Mouse (Mus musculus): Measurements from ENCODE around the gene Mtus2. TPM values are rescaled to one million over a fixed set of nuclear protein-coding genes. Genes with fewer than 3 reads are reported as not detected.
"Not testable (repeated sequence)": the region's sequence is repeated elsewhere in the genome, so short reads cannot be mapped to it uniquely, and the experiment has no call there.

The Mtus2 gene
- polyA plus RNA-seq, 1 experiment from 2014 or later: 3.5 TPM

GRCm38 (mm10) chr5:148154727-148155126 lies 197.6 kb downstream of the Mtus2 start:
- no peak for DNase-seq (ENCODE audit: extremely low spot score, low spot score)
- H3K9me3 ChIP-seq: no peaks in the 10 kb centered on the region
- H3K27me3 ChIP-seq (ENCODE audit: poor library complexity, severe bottlenecking): no peaks in the 10 kb centered on the region
- H3K36me3 ChIP-seq (replicated peaks): no peaks in the 10 kb centered on the region
- peaks cover 27% of the 10 kb centered on the region for H3K4me1 ChIP-seq
- H3K27ac ChIP-seq: no peak overlapping the region
- H3K4me3 ChIP-seq: no peak overlapping the region
- WGBS: 89% methylated on average over 3 of the region's 3 CpGs

- 76% methylated on average over 8 of the region's 8 CpGs for WGBS
- H3K4me1 ChIP-seq: peaks cover 6% of the 10 kb centered on the region; the same call in 1 of the 2 replicates
- no peak overlapping the region for H3K27ac ChIP-seq
- H3K27me3 ChIP-seq (ENCODE audit: poor library complexity, severe bottlenecking): no peaks in the 10 kb centered on the region
- no peak for DNase-seq (ENCODE audit: extremely low spot score, low spot score)
- no peaks in the 10 kb centered on the region for H3K36me3 ChIP-seq (replicated peaks)
- H3K9me3 ChIP-seq: no peaks in the 10 kb centered on the region
- no peak overlapping the region for H3K4me3 ChIP-seq
Measured at GRCm38 (mm10) chr5:148159328-148159727, 202.2 kb downstream of the Mtus2 start.

- no peak overlapping the region for H3K4me3 ChIP-seq
- H3K9me3 ChIP-seq: no peaks in the 10 kb centered on the region
- DNase-seq (ENCODE audit: extremely low spot score, low spot score): no peak
- H3K4me1 ChIP-seq: peaks cover 6% of the 10 kb centered on the region; the same call in 1 of the 2 replicates
- no peak overlapping the region for H3K27ac ChIP-seq
- WGBS: 95% methylated on average over 17 of the region's 17 CpGs
- H3K27me3 ChIP-seq (ENCODE audit: poor library complexity, severe bottlenecking): no peaks in the 10 kb centered on the region
- no peaks in the 10 kb centered on the region for H3K36me3 ChIP-seq (replicated peaks)
Measured at GRCm38 (mm10) chr5:148160529-148161154, 203.5 kb downstream of the Mtus2 start.

GRCm38 (mm10) chr5:148165111-148165510 lies 208.0 kb downstream of the Mtus2 start:
- Histone ChIP-seq H3K27me3 (ENCODE audit: poor library complexity, severe bottlenecking) (no peaks in the 10 kb centered on the region), H3K27ac (no peak overlapping the region), H3K4me3 (no peak overlapping the region), H3K4me1 (no peaks in the 10 kb centered on the region), H3K9me3 (no peaks in the 10 kb centered on the region), H3K36me3 (replicated peaks) (no peaks in the 10 kb centered on the region)
- DNase-seq (ENCODE audit: extremely low spot score, low spot score): no peak
- WGBS: 81% methylated on average over 1 of the region's 1 CpGs

GRCm38 (mm10) chr5:148175091-148175490 lies 218.0 kb downstream of the Mtus2 start:
- 50% methylated on average over 4 of the region's 4 CpGs for WGBS
- Histone ChIP-seq H3K4me1 (peaks cover 16% of the 10 kb centered on the region), H3K36me3 (replicated peaks) (no peaks in the 10 kb centered on the region), H3K9me3 (peaks cover 19% of the 10 kb centered on the region), H3K4me3 (no peak overlapping the region), H3K27me3 (ENCODE audit: poor library complexity, severe bottlenecking) (no peaks in the 10 kb centered on the region), H3K27ac (no peak overlapping the region)
- DNase-seq (ENCODE audit: extremely low spot score, low spot score): no peak

GRCm38 (mm10) chr5:148175742-148176426 lies 218.8 kb downstream of the Mtus2 start:
- Histone ChIP-seq H3K4me3 (no peak overlapping the region), H3K36me3 (replicated peaks) (no peaks in the 10 kb centered on the region), H3K27me3 (ENCODE audit: poor library complexity, severe bottlenecking) (no peaks in the 10 kb centered on the region), H3K9me3 (peaks cover 19% of the 10 kb centered on the region), H3K4me1 (peaks cover 21% of the 10 kb centered on the region), H3K27ac (0 out of 2 replicates have a peak overlapping the region, but pooled peaks have one; percentile 41)
- no peak for DNase-seq (ENCODE audit: extremely low spot score, low spot score)
- WGBS: 48% methylated on average over 4 of the region's 4 CpGs

GRCm38 (mm10) chr5:148176539-148176938 lies 219.4 kb downstream of the Mtus2 start:
- H3K4me3 ChIP-seq; H3K27me3 ChIP-seq (ENCODE audit: poor library complexity, severe bottlenecking); H3K36me3 ChIP-seq (replicated peaks); DNase-seq (ENCODE audit: extremely low spot score, low spot score); H3K27ac ChIP-seq: not testable (repeated sequence)
- H3K4me1 ChIP-seq: peaks cover 26% of the 10 kb centered on the region
- 88% methylated on average over 8 of the region's 8 CpGs for WGBS
- peaks cover 19% of the 10 kb centered on the region for H3K9me3 ChIP-seq

GRCm38 (mm10) chr5:148179231-148179630 lies 222.1 kb downstream of the Mtus2 start:
- H3K9me3 ChIP-seq: peaks cover 21% of the 10 kb centered on the region
- no peaks in the 10 kb centered on the region for H3K27me3 ChIP-seq (ENCODE audit: poor library complexity, severe bottlenecking)
- H3K36me3 ChIP-seq (replicated peaks): no peaks in the 10 kb centered on the region
- no peak overlapping the region for H3K27ac ChIP-seq
- no peak overlapping the region for H3K4me3 ChIP-seq
- WGBS: 78% methylated on average over 7 of the region's 7 CpGs
- DNase-seq (ENCODE audit: extremely low spot score, low spot score): no peak
- H3K4me1 ChIP-seq: peaks cover 26% of the 10 kb centered on the region

- Histone ChIP-seq H3K27ac (no peak overlapping the region), H3K4me3 (no peak overlapping the region), H3K27me3 (ENCODE audit: poor library complexity, severe bottlenecking) (no peaks in the 10 kb centered on the region), H3K36me3 (replicated peaks) (no peaks in the 10 kb centered on the region), H3K4me1 (peaks cover 14% of the 10 kb centered on the region), H3K9me3 (peaks cover 29% of the 10 kb centered on the region)
- 36% methylated on average over 13 of the region's 13 CpGs for WGBS
- no peak for DNase-seq (ENCODE audit: extremely low spot score, low spot score)
Measured at GRCm38 (mm10) chr5:148180590-148181307, 223.6 kb downstream of the Mtus2 start.

GRCm38 (mm10) chr5:148181308-148181630 lies 224.1 kb downstream of the Mtus2 start:
- Histone ChIP-seq H3K4me1 (peaks cover 10% of the 10 kb centered on the region; the same call in 1 of the 2 replicates), H3K4me3 (no peak overlapping the region), H3K9me3 (peaks cover 33% of the 10 kb centered on the region), H3K27ac (no peak overlapping the region), H3K36me3 (replicated peaks) (no peaks in the 10 kb centered on the region), H3K27me3 (ENCODE audit: poor library complexity, severe bottlenecking) (no peaks in the 10 kb centered on the region)
- WGBS: 53% methylated on average over 4 of the region's 4 CpGs
- DNase-seq (ENCODE audit: extremely low spot score, low spot score): no peak

GRCm38 (mm10) chr5:148181901-148182300 lies 224.8 kb downstream of the Mtus2 start:
- Histone ChIP-seq H3K36me3 (replicated peaks) (no peaks in the 10 kb centered on the region), H3K9me3 (peaks cover 29% of the 10 kb centered on the region), H3K27me3 (ENCODE audit: poor library complexity, severe bottlenecking) (no peaks in the 10 kb centered on the region), H3K4me3 (no peak overlapping the region), H3K4me1 (peaks cover 10% of the 10 kb centered on the region; the same call in 1 of the 2 replicates), H3K27ac (no peak overlapping the region)
- WGBS: 80% methylated on average over 6 of the region's 6 CpGs
- no peak for DNase-seq (ENCODE audit: extremely low spot score, low spot score)

- H3K4me1 ChIP-seq: peaks cover 5% of the 10 kb centered on the region; the same call in 1 of the 2 replicates
- 78% methylated on average over 1 of the region's 1 CpGs for WGBS
- H3K36me3 ChIP-seq (replicated peaks): no peaks in the 10 kb centered on the region
- H3K9me3 ChIP-seq: peaks cover 14% of the 10 kb centered on the region
- no peak for DNase-seq (ENCODE audit: extremely low spot score, low spot score)
- no peak overlapping the region for H3K27ac ChIP-seq
- no peak overlapping the region for H3K4me3 ChIP-seq
- H3K27me3 ChIP-seq (ENCODE audit: poor library complexity, severe bottlenecking): no peaks in the 10 kb centered on the region
Measured at GRCm38 (mm10) chr5:148185898-148186297, 228.8 kb downstream of the Mtus2 start.

- H3K4me1 ChIP-seq: 0 out of 2 replicates have a peak, but pooled peaks cover 3% of the 10 kb centered on the region
- no peak overlapping the region for H3K27ac ChIP-seq
- H3K9me3 ChIP-seq: no peaks in the 10 kb centered on the region
- no peak overlapping the region for H3K4me3 ChIP-seq
- no peak for DNase-seq (ENCODE audit: extremely low spot score, low spot score)
- 38% methylated on average over 4 of the region's 4 CpGs for WGBS
- no peaks in the 10 kb centered on the region for H3K36me3 ChIP-seq (replicated peaks)
- no peaks in the 10 kb centered on the region for H3K27me3 ChIP-seq (ENCODE audit: poor library complexity, severe bottlenecking)
Measured at GRCm38 (mm10) chr5:148191416-148191815, 234.3 kb downstream of the Mtus2 start.

Measured in forebrain, embryonic 10.5 days (tissue).